ENCODE assay signal across 8 mouse cellular contexts in the genomic region with DNA sequence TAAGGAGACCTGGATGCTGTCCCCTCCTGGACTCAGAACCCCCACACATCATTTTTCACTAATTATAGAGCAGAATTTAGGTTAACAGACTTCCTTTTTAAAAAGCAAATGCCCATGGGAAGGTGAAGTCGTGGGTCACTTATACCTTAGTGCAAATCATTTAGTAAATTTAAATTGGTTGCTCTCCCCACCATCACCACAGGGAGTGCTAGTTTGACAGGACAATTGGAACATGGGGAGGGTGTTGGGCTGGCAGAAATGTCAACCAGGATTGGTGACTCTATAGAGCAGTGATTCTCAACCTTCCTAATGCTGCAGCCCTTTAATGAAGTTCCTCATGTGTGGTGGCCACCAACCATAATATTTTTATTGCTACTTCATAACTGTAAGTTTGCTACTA. TPM values are rescaled to one million over a fixed set of nuclear protein-coding genes. Genes with fewer than 3 reads are reported as not detected.
A peak's percentile ranks its signal among the peaks of the same experiment; 100 is the strongest.
DNase-seq lines count a peak whose midpoint lies in the region; ATAC-seq and TF ChIP-seq lines count a peak whose summit lies in the region.

No protein-coding gene starts in this region.

- peaks cover 37% of the 10 kb centered on the region for H3K27me3 ChIP-seq in hindbrain, embryonic 11.5 days (ENCODE audit: control insufficient read depth, insufficient read depth, low read length)
- H3K27me3 ChIP-seq in hindbrain, embryonic 10.5 days (ENCODE audit: insufficient read depth, poor library complexity, severe bottlenecking), result peaks cover 86% of the 10 kb centered on the region
- H3K27me3 ChIP-seq in lung, embryonic 14.5 days (ENCODE audit: insufficient read depth, low read length), result peaks cover 26% of the 10 kb centered on the region

- H3K4me1 ChIP-seq in hindbrain, embryonic 11.5 days (replicated peaks; ENCODE audit: control insufficient read depth, insufficient read depth, low read length), result peaks cover 19% of the 10 kb centered on the region
- H3K4me1 ChIP-seq in hindbrain, embryonic 10.5 days (replicated peaks), result peaks cover 48% of the 10 kb centered on the region
- H3K4me1 ChIP-seq in lung, embryonic 14.5 days (ENCODE audit: insufficient read depth), result peaks cover 14% of the 10 kb centered on the region

- H3K4me2 ChIP-seq in hindbrain, embryonic 11.5 days (replicated peaks; ENCODE audit: low read depth, low read length), result no peak overlapping the region
- H3K4me2 ChIP-seq in lung, embryonic 14.5 days, result no peak overlapping the region; the same call in 1 of the 2 replicates

- peak; percentile 57 for TF ChIP-seq CTCF in lung, embryonic 14.5 days (IDR thresholded peaks at IDR 0.05; ENCODE audit: low read depth)

- H3K27ac ChIP-seq in hindbrain, embryonic 11.5 days (ENCODE audit: low read depth, low read length), result no peak overlapping the region
- H3K27ac ChIP-seq in hindbrain, embryonic 10.5 days, result no peak overlapping the region
- no peak overlapping the region for H3K27ac ChIP-seq in lung, embryonic 14.5 days (ENCODE audit: low read depth)

- no peaks in the 10 kb centered on the region for H3K9me3 ChIP-seq in hindbrain, embryonic 11.5 days (ENCODE audit: control insufficient read depth, low read length)
- no peaks in the 10 kb centered on the region for H3K9me3 ChIP-seq in hindbrain, embryonic 10.5 days
- no peaks in the 10 kb centered on the region for H3K9me3 ChIP-seq in lung, embryonic 14.5 days (ENCODE audit: low read depth, low read length)

- ATAC-seq in hindbrain, embryonic 11.5 days (ENCODE audit: low FRiP score), result no peak
- ATAC-seq in common myeloid progenitor, adult 5-6 weeks (replicated peaks; ENCODE audit: low read depth, poor library complexity, severe bottlenecking), result 0 out of 2 replicates have a peak, but pooled peaks have one; percentile 19
- ATAC-seq in lung, embryonic 14.5 days (ENCODE audit: insufficient read depth), result no peak
- no peak for ATAC-seq in megakaryocyte, adult 5-6 weeks (ENCODE audit: poor library complexity, severe bottlenecking)

- peak; percentile 23 for DNase-seq in hindbrain, embryonic 11.5 days (ENCODE audit: low spot score)
- no peak for DNase-seq in hindbrain, embryonic 10.5 days (ENCODE audit: low spot score)
- DNase-seq in ES-CJ7 (ENCODE audit: low read depth, low spot score), result peak; percentile 49
- DNase-seq in lung, embryonic 14.5 days, result peak; percentile 55
- no peak for DNase-seq in testis, postnatal 14 days (ENCODE audit: low spot score)
- no peak for DNase-seq in urinary bladder, adult 2 months (ENCODE audit: low spot score)

- 19% methylated on average over 1 of the region's 1 CpGs for WGBS in hindbrain, embryonic 11.5 days
- 8% methylated on average over 1 of the region's 1 CpGs for WGBS in hindbrain, embryonic 10.5 days
- WGBS in lung, embryonic 14.5 days, result 16% methylated on average over 1 of the region's 1 CpGs

- H3K36me3 ChIP-seq in hindbrain, embryonic 11.5 days (ENCODE audit: control insufficient read depth, insufficient read depth, low read length), result no peaks in the 10 kb centered on the region
- H3K36me3 ChIP-seq in hindbrain, embryonic 10.5 days, result no peaks in the 10 kb centered on the region
- H3K36me3 ChIP-seq in lung, embryonic 14.5 days (ENCODE audit: insufficient read depth), result no peaks in the 10 kb centered on the region

- no peak overlapping the region for H3K4me3 ChIP-seq in hindbrain, embryonic 11.5 days (ENCODE audit: low read depth, low read length)
- no peak overlapping the region for H3K4me3 ChIP-seq in hindbrain, embryonic 10.5 days
- H3K4me3 ChIP-seq in lung, embryonic 14.5 days (ENCODE audit: low read depth, low read length), result no peak overlapping the region

- H3K9ac ChIP-seq in hindbrain, embryonic 11.5 days (ENCODE audit: low read depth, low read length), result no peak overlapping the region
- no peak overlapping the region for H3K9ac ChIP-seq in lung, embryonic 14.5 days

RNA-seq across cellular contexts. Expression of gene Itpka, which starts 3.1 kb away (rescaled TPM):
- 0.60 and 0.89 TPM in 2 replicates for polyA plus RNA-seq in hindbrain, embryonic 11.5 days (2014; fragmentation: Nextera tagmentation; extraction: Ambion mirVana)
- polyA plus RNA-seq in hindbrain, embryonic 10.5 days (2016; fragmentation: Nextera tagmentation; extraction: Ambion mirVana), result 1.0 and 1.2 TPM in 2 replicates
- total RNA-seq in common myeloid progenitor, adult 5-6 weeks (2017), result 0.18 TPM in 1 of 2 replicates, not detected in the other
- polyA plus RNA-seq in lung, embryonic 14.5 days (2014; fragmentation: Nextera tagmentation; extraction: Ambion mirVana), result 1.3 TPM in 2 replicates
- total RNA-seq in megakaryocyte, adult 5-6 weeks (2015), result 0.07 and 0.23 TPM in 2 replicates
- 0.37 and 1.0 TPM in 2 replicates for total RNA-seq in megakaryocyte, adult 5-6 weeks (2017)
- polyA plus RNA-seq in urinary bladder, adult 2 months (2012; rRNA removed), result 0.55 and 0.75 TPM in 2 replicates

RNA-seq across cellular contexts. Expression of gene Ltk, which starts 14.9 kb away (rescaled TPM):
- 0.08 and 0.46 TPM in 2 replicates for polyA plus RNA-seq in hindbrain, embryonic 11.5 days (2014; fragmentation: Nextera tagmentation; extraction: Ambion mirVana)
- polyA plus RNA-seq in hindbrain, embryonic 10.5 days (2016; fragmentation: Nextera tagmentation; extraction: Ambion mirVana), result not detected in 2 replicates
- total RNA-seq in common myeloid progenitor, adult 5-6 weeks (2017), result not detected in 2 replicates
- polyA plus RNA-seq in lung, embryonic 14.5 days (2014; fragmentation: Nextera tagmentation; extraction: Ambion mirVana), result 0.66 and 0.83 TPM in 2 replicates
- not detected in 2 replicates for total RNA-seq in megakaryocyte, adult 5-6 weeks (2015)
- not detected in 2 replicates for total RNA-seq in megakaryocyte, adult 5-6 weeks (2017)
- 0.19 and 0.34 TPM in 2 replicates for polyA plus RNA-seq in urinary bladder, adult 2 months (2012; rRNA removed)

RNA-seq across cellular contexts. Expression of gene Rpap1, which starts 42.1 kb away (rescaled TPM):
- 19.0 and 19.9 TPM in 2 replicates for polyA plus RNA-seq in hindbrain, embryonic 11.5 days (2014; fragmentation: Nextera tagmentation; extraction: Ambion mirVana)
- polyA plus RNA-seq in hindbrain, embryonic 10.5 days (2016; fragmentation: Nextera tagmentation; extraction: Ambion mirVana), result 40.2 and 41.6 TPM in 2 replicates
- 9.1 and 11.2 TPM in 2 replicates for total RNA-seq in common myeloid progenitor, adult 5-6 weeks (2017)
- polyA plus RNA-seq in lung, embryonic 14.5 days (2014; fragmentation: Nextera tagmentation; extraction: Ambion mirVana), result 30.7 and 34.2 TPM in 2 replicates
- total RNA-seq in megakaryocyte, adult 5-6 weeks (2015), result 2.9 and 3.9 TPM in 2 replicates
- 5.0 and 6.4 TPM in 2 replicates for total RNA-seq in megakaryocyte, adult 5-6 weeks (2017)
- 12.0 and 13.7 TPM in 2 replicates for polyA plus RNA-seq in urinary bladder, adult 2 months (2012; rRNA removed)

RNA-seq across cellular contexts. Expression of gene Tyro3, which starts 52.3 kb away (rescaled TPM):
- 16.6 and 17.5 TPM in 2 replicates for polyA plus RNA-seq in hindbrain, embryonic 11.5 days (2014; fragmentation: Nextera tagmentation; extraction: Ambion mirVana)
- polyA plus RNA-seq in hindbrain, embryonic 10.5 days (2016; fragmentation: Nextera tagmentation; extraction: Ambion mirVana), result 21.5 and 23.5 TPM in 2 replicates
- total RNA-seq in common myeloid progenitor, adult 5-6 weeks (2017), result 1.1 TPM in 1 of 2 replicates, not detected in the other
- polyA plus RNA-seq in lung, embryonic 14.5 days (2014; fragmentation: Nextera tagmentation; extraction: Ambion mirVana), result 19.0 and 21.9 TPM in 2 replicates
- not detected in 2 replicates for total RNA-seq in megakaryocyte, adult 5-6 weeks (2015)
- 0.33 TPM in 1 of 2 replicates, not detected in the other for total RNA-seq in megakaryocyte, adult 5-6 weeks (2017)
- polyA plus RNA-seq in urinary bladder, adult 2 months (2012; rRNA removed), result 30.0 and 38.1 TPM in 2 replicates

Comparison
In these comparisons a context has a peak if more than half of its experiments do, and no peak if none do; other contexts are left out.
1. DNase-seq: peak in hindbrain, embryonic 11.5 days (single experiment), ES-CJ7 (single experiment) and lung, embryonic 14.5 days (single experiment); none in hindbrain, embryonic 10.5 days (single experiment), testis, postnatal 14 days (single experiment) and urinary bladder, adult 2 months (single experiment).